Mouse (Mus musculus): ENCODE results near the gene Tssk2. TPM values are rescaled to one million over a fixed set of nuclear protein-coding genes. Genes with fewer than 3 reads are reported as not detected.

The Tssk2 gene
- total RNA-seq (2014; fragmentation: Nextera tagmentation) (not detected in 2 replicates), total RNA-seq (2017) (0.47 TPM in 1 of 2 replicates, not detected in the other)

DNA sequence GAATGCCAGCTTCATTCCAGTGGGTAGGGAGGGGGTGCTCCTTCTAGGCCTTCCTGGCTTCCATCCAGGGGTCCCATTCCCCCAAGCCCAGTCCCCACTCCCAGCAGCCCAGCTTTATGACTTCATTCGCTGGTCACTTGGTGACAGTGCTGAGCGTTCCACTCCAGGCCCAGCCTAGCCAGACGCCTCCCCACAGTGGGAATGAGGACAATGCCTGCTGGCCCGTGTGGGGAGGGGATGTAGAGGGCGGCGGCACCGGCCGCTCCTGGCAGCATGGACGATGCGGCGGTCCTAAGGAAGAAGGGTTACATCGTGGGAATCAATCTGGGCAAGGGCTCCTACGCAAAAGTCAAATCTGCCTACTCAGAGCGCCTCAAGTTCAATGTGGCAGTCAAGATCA, at the start of gene Tssk2, which contains the start of gene Dgcr2:
Gene Tssk2, plus strand, starts transcription at position 176 of the 400 bp plus-strand sequence.
Gene Dgcr2, minus strand, starts transcription at position 101 of the 400 bp plus-strand sequence.
- no peak for ATAC-seq (replicated peaks; ENCODE audit: low FRiP score, low TSS enrichment, poor library complexity, severe bottlenecking)

DNA sequence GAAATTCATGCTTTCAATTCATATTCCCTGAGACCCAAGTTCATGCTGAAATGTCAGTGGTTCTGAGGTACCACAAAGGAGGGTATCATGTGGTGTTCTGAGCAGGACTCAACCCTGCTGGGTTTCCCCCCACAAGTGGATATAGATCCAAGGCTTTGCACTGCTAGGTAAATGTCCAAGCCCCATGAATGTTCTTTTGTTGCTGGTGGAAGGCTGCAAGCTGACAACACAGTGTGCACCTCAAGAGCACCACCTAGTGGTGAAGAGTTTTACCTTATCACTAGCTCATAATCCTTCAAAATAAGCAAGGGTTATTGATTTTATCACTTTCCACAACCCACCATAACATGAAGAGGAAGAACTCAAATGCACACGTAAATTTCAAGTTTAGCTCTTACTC, 49.5 kb upstream of the Tssk2 start:
- ATAC-seq (replicated peaks; ENCODE audit: low FRiP score, low TSS enrichment, poor library complexity, severe bottlenecking) = peak; percentile 74

DNA sequence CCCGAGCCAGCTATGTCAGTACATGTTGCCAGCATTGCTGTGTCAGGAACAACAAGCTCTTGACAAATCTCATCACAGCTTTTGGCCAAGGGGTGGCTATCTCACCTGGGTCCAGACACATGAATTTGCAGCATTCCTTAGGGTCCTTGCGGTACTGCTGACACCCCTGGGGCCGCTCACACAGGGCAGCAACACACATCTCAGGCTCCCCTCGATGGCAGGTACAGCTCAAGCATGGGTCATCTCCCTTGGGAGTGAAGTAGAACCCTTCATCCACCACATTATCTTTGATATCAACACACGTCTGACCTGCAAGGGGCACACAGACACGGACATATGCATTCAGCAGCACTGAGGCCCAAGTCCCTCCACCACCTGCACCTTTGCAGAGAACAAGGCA, 49.0 kb upstream of the Tssk2 start:
- no peak for ATAC-seq (replicated peaks; ENCODE audit: low FRiP score, low TSS enrichment, poor library complexity, severe bottlenecking)

DNA sequence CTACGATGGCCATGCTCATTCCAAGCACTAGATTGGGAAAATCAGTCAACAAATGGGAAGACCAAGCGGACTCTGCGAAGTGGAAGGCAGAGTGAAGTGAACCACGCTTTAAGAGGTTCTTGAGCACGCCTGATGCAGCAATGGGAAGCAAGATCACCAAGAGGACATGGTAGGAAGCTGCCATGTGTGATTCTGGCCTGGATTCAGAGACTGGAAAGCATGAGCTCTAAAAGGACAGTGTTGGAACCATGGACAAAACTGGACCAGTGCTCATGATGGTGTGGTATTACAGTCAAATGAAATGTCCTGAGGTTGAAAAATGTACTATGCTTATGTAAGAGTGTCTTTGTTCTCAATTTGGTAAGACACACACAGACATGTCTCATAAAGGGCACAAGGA, 47.1 kb upstream of the Tssk2 start:
- ATAC-seq (replicated peaks; ENCODE audit: low FRiP score, low TSS enrichment, poor library complexity, severe bottlenecking) = no peak

DNA sequence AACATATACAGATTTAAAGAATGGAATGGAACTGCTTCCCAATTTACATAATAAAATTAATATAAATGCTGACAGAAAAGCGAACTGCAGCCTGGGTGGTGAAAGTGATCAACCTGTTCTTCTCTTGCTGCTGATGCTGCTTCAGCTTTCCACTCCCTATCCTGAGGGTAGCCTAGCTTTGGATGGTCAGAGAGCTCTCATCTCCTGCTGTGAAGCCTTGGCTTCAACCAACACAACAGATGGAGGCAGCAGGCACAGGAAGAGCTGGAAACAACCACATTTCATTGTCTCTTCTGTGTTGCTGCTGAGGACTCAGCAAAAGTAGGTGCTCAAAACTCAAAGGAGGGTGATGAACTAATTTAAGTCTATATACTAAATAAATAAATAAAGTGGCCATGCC, 46.6 kb upstream of the Tssk2 start:
- ATAC-seq (replicated peaks; ENCODE audit: low FRiP score, low TSS enrichment, poor library complexity, severe bottlenecking) = no peak

GRCm38 (mm10) chr16:17853263-17853662, 45.2 kb upstream of the Tssk2 start:
- no peak for ATAC-seq (replicated peaks; ENCODE audit: low FRiP score, low TSS enrichment, poor library complexity, severe bottlenecking)

DNA sequence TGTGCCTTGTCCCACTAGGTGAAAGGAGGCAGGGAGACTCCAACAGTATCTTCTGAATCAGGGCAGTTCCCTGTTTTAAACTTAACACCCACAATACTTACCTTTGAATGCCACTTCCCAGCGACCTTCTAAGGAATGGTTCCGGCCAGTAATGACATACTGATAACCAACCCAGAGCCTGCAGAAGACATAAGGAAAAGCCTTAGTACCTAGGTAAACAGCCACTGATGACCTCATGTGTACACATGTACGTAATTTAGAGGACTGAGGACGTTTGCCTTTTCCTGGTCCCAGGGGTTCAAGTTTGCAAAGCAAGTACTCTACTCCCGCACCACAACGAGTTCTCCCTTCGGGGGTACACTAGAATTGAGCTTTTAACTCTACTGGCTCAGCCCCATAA, 41.3 kb upstream of the Tssk2 start:
- no peak for ATAC-seq (replicated peaks; ENCODE audit: low FRiP score, low TSS enrichment, poor library complexity, severe bottlenecking)

GRCm38 (mm10) chr16:17858592-17858991, 39.8 kb upstream of the Tssk2 start:
- ATAC-seq (replicated peaks; ENCODE audit: low FRiP score, low TSS enrichment, poor library complexity, severe bottlenecking) = peak; percentile 83

GRCm38 (mm10) chr16:17865293-17865692, 33.1 kb upstream of the Tssk2 start:
- no peak for ATAC-seq (replicated peaks; ENCODE audit: low FRiP score, low TSS enrichment, poor library complexity, severe bottlenecking)

- no peak for ATAC-seq (replicated peaks; ENCODE audit: low FRiP score, low TSS enrichment, poor library complexity, severe bottlenecking)
Observed at GRCm38 (mm10) chr16:17865770-17866169, 32.7 kb upstream of the Tssk2 start.

GRCm38 (mm10) chr16:17871248-17871647, 27.2 kb upstream of the Tssk2 start:
- ATAC-seq (replicated peaks; ENCODE audit: low FRiP score, low TSS enrichment, poor library complexity, severe bottlenecking) = peak; percentile 82

- ATAC-seq (replicated peaks; ENCODE audit: low FRiP score, low TSS enrichment, poor library complexity, severe bottlenecking) = peak; percentile 42
Observed at GRCm38 (mm10) chr16:17872995-17873394, 25.4 kb upstream of the Tssk2 start.

GRCm38 (mm10) chr16:17875174-17875573, 23.3 kb upstream of the Tssk2 start:
- ATAC-seq (replicated peaks; ENCODE audit: low FRiP score, low TSS enrichment, poor library complexity, severe bottlenecking) = no peak

- ATAC-seq (replicated peaks; ENCODE audit: low FRiP score, low TSS enrichment, poor library complexity, severe bottlenecking) = no peak
Observed at GRCm38 (mm10) chr16:17876096-17876495, 22.3 kb upstream of the Tssk2 start.

DNA sequence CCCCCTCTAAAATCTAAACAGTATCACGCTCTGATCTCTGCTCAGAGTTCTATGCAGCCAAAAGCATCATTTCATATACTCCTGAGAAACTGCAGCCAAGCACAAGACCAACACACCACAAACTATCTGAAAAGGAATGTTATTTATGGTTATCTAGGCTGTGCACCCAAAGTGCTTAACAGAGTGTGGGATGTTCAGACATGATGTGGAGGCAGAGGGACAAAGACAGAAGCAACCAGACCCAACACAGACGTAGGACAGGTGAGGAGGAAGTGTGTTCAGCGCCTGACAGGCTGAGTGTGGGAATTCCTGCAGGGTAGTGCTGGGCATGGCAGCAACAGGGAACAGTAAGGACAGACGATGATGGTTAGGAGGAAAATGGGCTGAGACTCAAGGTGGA, 18.9 kb upstream of the Tssk2 start:
- ATAC-seq (replicated peaks; ENCODE audit: low FRiP score, low TSS enrichment, poor library complexity, severe bottlenecking) = no peak

DNA sequence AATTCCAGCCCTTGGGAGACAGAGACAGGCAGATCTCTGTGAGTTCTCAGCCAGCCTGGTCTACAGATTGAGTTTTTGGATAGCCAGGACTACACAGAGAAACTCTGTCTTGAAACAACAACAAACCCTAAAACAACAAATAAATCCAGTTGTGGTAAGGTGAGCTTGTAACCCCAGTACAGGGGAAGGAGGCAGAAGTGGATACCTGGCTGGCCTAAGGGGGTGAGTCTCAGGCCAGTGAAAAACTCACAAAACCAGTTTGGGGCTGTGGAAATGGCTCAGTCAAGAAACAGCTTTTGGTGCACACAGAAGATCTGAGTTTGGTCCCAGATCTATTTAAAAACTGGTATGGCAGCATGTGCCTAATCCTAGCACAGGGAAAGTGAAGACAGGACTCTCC, 16.2 kb upstream of the Tssk2 start:
- ATAC-seq (replicated peaks; ENCODE audit: low FRiP score, low TSS enrichment, poor library complexity, severe bottlenecking) = no peak

GRCm38 (mm10) chr16:17884116-17884515, 14.3 kb upstream of the Tssk2 start:
- ATAC-seq (replicated peaks; ENCODE audit: low FRiP score, low TSS enrichment, poor library complexity, severe bottlenecking) = no peak

DNA sequence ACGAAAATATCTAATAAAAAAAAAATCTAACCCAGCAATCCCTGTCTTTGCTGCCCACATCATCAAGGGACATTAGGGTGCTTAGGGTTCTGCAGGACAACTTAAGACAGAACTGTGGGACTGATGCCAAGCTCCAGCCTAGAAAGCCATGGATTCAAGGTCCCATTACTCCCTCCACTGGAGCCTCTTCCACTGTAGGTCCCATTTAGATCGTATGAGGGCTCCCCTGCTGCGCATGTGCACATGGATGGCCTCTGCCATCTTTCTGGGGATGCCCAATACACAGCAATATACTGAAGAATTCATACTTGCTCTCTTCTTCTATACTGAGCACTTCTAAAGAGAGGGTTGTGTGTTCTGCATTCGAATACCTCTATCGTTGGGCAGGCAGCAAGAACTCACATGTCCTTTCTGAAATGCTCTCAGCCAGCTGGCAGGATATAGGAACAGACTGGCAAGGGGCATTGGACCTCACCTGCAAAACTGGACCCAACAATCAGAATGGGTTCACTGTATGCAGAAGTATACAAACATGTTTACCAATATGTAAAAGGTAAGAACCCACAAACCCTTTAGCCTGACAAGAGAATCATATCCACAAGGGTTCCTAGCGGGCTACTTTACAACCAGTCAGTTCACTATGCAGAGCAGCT, 8.6 kb upstream of the Tssk2 start:
- ATAC-seq (replicated peaks; ENCODE audit: low FRiP score, low TSS enrichment, poor library complexity, severe bottlenecking) = no peak

DNA sequence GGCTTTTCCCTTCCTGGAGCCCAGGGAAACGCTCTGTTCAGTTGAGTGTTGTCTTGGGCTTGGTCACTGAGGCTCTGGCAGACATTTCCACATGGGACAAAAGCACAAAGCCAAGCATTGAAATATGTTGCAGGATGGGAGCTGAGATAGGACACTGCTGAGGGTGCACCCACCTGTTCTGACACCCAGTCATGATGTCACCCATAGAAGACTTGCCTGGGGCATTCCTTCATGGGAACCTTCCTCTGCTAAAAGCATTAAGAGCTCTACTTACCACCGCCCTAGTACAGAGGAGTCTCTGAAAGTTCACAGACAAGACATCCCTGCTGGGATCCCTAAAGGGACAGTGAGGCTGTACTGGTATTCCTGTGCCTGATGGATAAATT, 8.1 kb upstream of the Tssk2 start:
- peak; percentile 9 for ATAC-seq (replicated peaks; ENCODE audit: low FRiP score, low TSS enrichment, poor library complexity, severe bottlenecking)

GRCm38 (mm10) chr16:17890917-17891566, 7.4 kb upstream of the Tssk2 start:
- peak; percentile 75 for ATAC-seq (replicated peaks; ENCODE audit: low FRiP score, low TSS enrichment, poor library complexity, severe bottlenecking)

DNA sequence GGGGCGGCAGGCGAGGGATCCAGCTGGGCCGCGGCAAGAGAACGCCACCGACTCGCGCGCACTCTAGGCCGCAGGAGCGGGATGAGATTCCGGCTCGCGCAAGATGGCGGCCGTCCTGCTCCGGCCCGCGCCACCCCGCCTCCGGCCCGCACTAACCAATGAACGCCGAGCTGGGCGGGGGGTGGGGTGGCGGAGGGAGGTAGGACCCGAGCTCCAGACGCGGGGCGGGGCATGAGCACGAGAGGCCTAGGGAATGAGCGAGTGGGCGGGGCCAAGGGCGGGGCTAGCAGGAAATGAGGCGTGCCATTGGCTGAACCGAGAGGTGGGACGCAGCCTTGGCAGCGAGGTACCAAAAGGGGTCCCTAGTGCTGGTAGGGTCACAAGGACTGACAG, 6.9 kb upstream of the Tssk2 start, which contains the start of gene Gm20518:
Gene Gm20518, minus strand, starts transcription at position 105 of the 393 bp plus-strand sequence.
- peak; percentile 83 for ATAC-seq (replicated peaks; ENCODE audit: low FRiP score, low TSS enrichment, poor library complexity, severe bottlenecking)

All from megakaryocyte-erythroid progenitor cell, adult 5-6 weeks (primary cell).